In genomic region chr2:147369561-147369960, GRCm38 (mm10) we compare ENCODE assay signal across 28 mouse cellular contexts. TPM values are rescaled to one million over a fixed set of nuclear protein-coding genes. Genes with fewer than 3 reads are reported as not detected.
DNase-seq lines count a peak whose midpoint lies in the region; ATAC-seq lines count a peak whose summit lies in the region.
"Had no signal": no experiment of that assay in that cellular context is flagged by ENCODE, and none has a peak within 500 bp of the region (broad histone marks: within the 10 kb centered on the region; RNA-seq: fewer than 3 reads in every experiment).

No protein-coding gene starts in this region.

- H3K4me3 ChIP-seq in heart, embryonic 16.5 days (ENCODE audit: low read length) = no peak overlapping the region
- H3K4me3 ChIP-seq in midbrain, embryonic 11.5 days (ENCODE audit: low read depth, low read length) = no peak overlapping the region
- no peak overlapping the region for H3K4me3 ChIP-seq in midbrain, embryonic 16.5 days (ENCODE audit: low read depth, low read length)
- no peak overlapping the region for H3K4me3 ChIP-seq in embryonic facial prominence, embryonic 10.5 days
- peak overlapping the region; percentile 1; the same call in 1 of the 2 replicates for H3K4me3 ChIP-seq in neural tube, embryonic 13.5 days
- H3K4me3 ChIP-seq: embryonic facial prominence, embryonic 12.5 days; heart, embryonic 13.5 days; kidney, embryonic 15.5 days; limb, embryonic 13.5 days; liver, embryonic 13.5 days; midbrain, embryonic 12.5 days had no signal

- ATAC-seq in heart, embryonic 16.5 days (replicated peaks; ENCODE audit: extremely low read depth, insufficient read depth, low FRiP score) = no peak
- ATAC-seq in midbrain, embryonic 11.5 days (ENCODE audit: low FRiP score) = no peak
- ATAC-seq in midbrain, embryonic 16.5 days = no peak
- ATAC-seq in neural tube, embryonic 13.5 days (ENCODE audit: low read depth) = no peak
- ATAC-seq: forebrain, embryonic 16.5 days; intestine, embryonic 16.5 days; Patski had no signal

- H3K36me3 ChIP-seq in heart, embryonic 16.5 days (ENCODE audit: control insufficient read depth, insufficient read depth) = no peaks in the 10 kb centered on the region
- no peaks in the 10 kb centered on the region for H3K36me3 ChIP-seq in midbrain, embryonic 11.5 days (ENCODE audit: control insufficient read depth, insufficient read depth, low read length)
- H3K36me3 ChIP-seq in midbrain, embryonic 16.5 days (ENCODE audit: control insufficient read depth, insufficient read depth, low read length) = no peaks in the 10 kb centered on the region
- no peaks in the 10 kb centered on the region for H3K36me3 ChIP-seq in embryonic facial prominence, embryonic 10.5 days (replicated peaks)
- H3K36me3 ChIP-seq in neural tube, embryonic 13.5 days = no peaks in the 10 kb centered on the region
- H3K36me3 ChIP-seq: embryonic facial prominence, embryonic 12.5 days; heart, embryonic 13.5 days; kidney, embryonic 15.5 days; limb, embryonic 13.5 days; liver, embryonic 13.5 days; midbrain, embryonic 12.5 days had no signal

- intact Hi-C loops in heart, postnatal 25 days (cut with DNase I) = loop anchor here (10.0 kb wide), 1 partner anchor 665 kb away; no protein-coding TSS in a partner anchor

- peak overlapping the region; percentile 21; the same call in 1 of the 2 replicates for H3K4me2 ChIP-seq in heart, embryonic 16.5 days (ENCODE audit: low read depth, low read length)
- H3K4me2 ChIP-seq in midbrain, embryonic 11.5 days = no peak overlapping the region
- H3K4me2 ChIP-seq in midbrain, embryonic 16.5 days (ENCODE audit: low read length) = no peak overlapping the region
- no peak overlapping the region for H3K4me2 ChIP-seq in neural tube, embryonic 13.5 days
- H3K4me2 ChIP-seq: embryonic facial prominence, embryonic 12.5 days; heart, embryonic 13.5 days; hindbrain, embryonic 14.5 days; kidney, embryonic 15.5 days; limb, embryonic 13.5 days; liver, embryonic 13.5 days; lung, embryonic 14.5 days; midbrain, embryonic 12.5 days had no signal

- WGBS in heart, embryonic 16.5 days = 4% methylated on average over 9 of the region's 9 CpGs
- WGBS in midbrain, embryonic 11.5 days = under 1% methylated on average over 9 of the region's 9 CpGs
- WGBS in midbrain, embryonic 16.5 days = 3% methylated on average over 9 of the region's 9 CpGs
- 1% methylated on average over 9 of the region's 9 CpGs for WGBS in embryonic facial prominence, embryonic 10.5 days
- WGBS in neural tube, embryonic 13.5 days = 2% methylated on average over 9 of the region's 9 CpGs

- peaks cover 89% of the 10 kb centered on the region for H3K27me3 ChIP-seq in heart, embryonic 16.5 days (ENCODE audit: control insufficient read depth, insufficient read depth, low read length)
- peaks cover 92% of the 10 kb centered on the region for H3K27me3 ChIP-seq in midbrain, embryonic 11.5 days (ENCODE audit: control insufficient read depth, insufficient read depth, low read length)
- H3K27me3 ChIP-seq in midbrain, embryonic 16.5 days (ENCODE audit: control insufficient read depth, insufficient read depth, low read depth, low read length) = peaks cover 76% of the 10 kb centered on the region
- peaks cover 96% of the 10 kb centered on the region for H3K27me3 ChIP-seq in embryonic facial prominence, embryonic 10.5 days (replicated peaks; ENCODE audit: low read depth, poor library complexity, severe bottlenecking)
- H3K27me3 ChIP-seq in neural tube, embryonic 13.5 days = peaks cover 93% of the 10 kb centered on the region

- no peak overlapping the region for H3K9ac ChIP-seq in heart, embryonic 16.5 days (ENCODE audit: low read length)
- H3K9ac ChIP-seq in midbrain, embryonic 11.5 days (ENCODE audit: low read length) = no peak overlapping the region
- no peak overlapping the region for H3K9ac ChIP-seq in midbrain, embryonic 16.5 days (ENCODE audit: low read depth, low read length)
- H3K9ac ChIP-seq in neural tube, embryonic 13.5 days = no peak overlapping the region
- H3K9ac ChIP-seq: embryonic facial prominence, embryonic 12.5 days; heart, embryonic 13.5 days; hindbrain, embryonic 14.5 days; kidney, embryonic 15.5 days; limb, embryonic 13.5 days; liver, embryonic 13.5 days; lung, embryonic 14.5 days; midbrain, embryonic 12.5 days had no signal

- peaks cover 9% of the 10 kb centered on the region for H3K4me1 ChIP-seq in heart, embryonic 16.5 days (ENCODE audit: control insufficient read depth, insufficient read depth, low read length)
- peaks cover 11% of the 10 kb centered on the region for H3K4me1 ChIP-seq in midbrain, embryonic 11.5 days (ENCODE audit: control insufficient read depth, insufficient read depth, low read length)
- peaks cover 6% of the 10 kb centered on the region; the same call in 1 of the 2 replicates for H3K4me1 ChIP-seq in midbrain, embryonic 16.5 days (ENCODE audit: control insufficient read depth, insufficient read depth, low read length)
- peaks cover 26% of the 10 kb centered on the region for H3K4me1 ChIP-seq in embryonic facial prominence, embryonic 10.5 days
- peaks cover 15% of the 10 kb centered on the region for H3K4me1 ChIP-seq in neural tube, embryonic 13.5 days (replicated peaks)
- H3K4me1 ChIP-seq: liver, embryonic 13.5 days had no signal

- DNase-seq in heart, postnatal 25 days (ENCODE audit: low spot score) = no peak
- DNase-seq in midbrain, embryonic 11.5 days (ENCODE audit: low spot score, missing footprints) = peak; percentile 94
- peak; percentile 27 for DNase-seq in embryonic facial prominence, embryonic 10.5 days (ENCODE audit: low spot score)
- no peak for DNase-seq in adrenal gland, adult (ENCODE audit: inconsistent age in 2 of 2, low spot score in 1 of 2)
- DNase-seq: adrenal gland, postnatal 36 days; cerebellum, adult 11-12 months; cerebellum, postnatal 25 days; kidney, postnatal 4 days; liver, embryonic 13.5 days; lung, embryonic 14.5 days; lung, postnatal 36 days; thymus, postnatal 14 days had no signal

- no peaks in the 10 kb centered on the region; the same call in 1 of the 2 replicates for H3K9me3 ChIP-seq in heart, embryonic 16.5 days (replicated peaks; ENCODE audit: control insufficient read depth, low read length)
- H3K9me3 ChIP-seq in midbrain, embryonic 11.5 days (ENCODE audit: control insufficient read depth, low read length) = no peaks in the 10 kb centered on the region
- H3K9me3 ChIP-seq in midbrain, embryonic 16.5 days (replicated peaks; ENCODE audit: control insufficient read depth, low read length, poor library complexity, severe bottlenecking) = no peaks in the 10 kb centered on the region
- no peaks in the 10 kb centered on the region for H3K9me3 ChIP-seq in embryonic facial prominence, embryonic 10.5 days
- no peaks in the 10 kb centered on the region for H3K9me3 ChIP-seq in neural tube, embryonic 13.5 days
- H3K9me3 ChIP-seq: embryonic facial prominence, embryonic 12.5 days; heart, embryonic 13.5 days; kidney, embryonic 15.5 days; limb, embryonic 13.5 days; liver, embryonic 13.5 days; midbrain, embryonic 12.5 days had no signal

- no peak overlapping the region for H3K27ac ChIP-seq in heart, embryonic 16.5 days (ENCODE audit: low read length)
- H3K27ac ChIP-seq in midbrain, embryonic 11.5 days (ENCODE audit: low read depth, low read length) = no peak overlapping the region
- H3K27ac ChIP-seq in midbrain, embryonic 16.5 days (ENCODE audit: low read length) = no peak overlapping the region
- H3K27ac ChIP-seq in embryonic facial prominence, embryonic 10.5 days (replicated peaks) = no peak overlapping the region
- no peak overlapping the region for H3K27ac ChIP-seq in neural tube, embryonic 13.5 days (replicated peaks)
- H3K27ac ChIP-seq: embryonic facial prominence, embryonic 12.5 days; heart, embryonic 13.5 days; hindbrain, embryonic 14.5 days; kidney, embryonic 15.5 days; limb, embryonic 13.5 days; liver, embryonic 13.5 days; midbrain, embryonic 12.5 days had no signal

RNA-seq across cellular contexts. Expression of gene Pax1, which starts 7.8 kb away (rescaled TPM):
- 6.6 and 10.1 TPM in 2 replicates for polyA plus RNA-seq in heart, embryonic 16.5 days (2015; fragmentation: Nextera tagmentation; extraction: Ambion mirVana)
- total RNA-seq in heart, postnatal 25 days (2021) = not detected
- polyA plus RNA-seq in midbrain, embryonic 11.5 days (2014; fragmentation: Nextera tagmentation; extraction: Ambion mirVana) = 0.10 and 0.33 TPM in 2 replicates
- polyA plus RNA-seq in midbrain, embryonic 16.5 days (2015; fragmentation: Nextera tagmentation; extraction: Ambion mirVana) = not detected in 2 replicates
- polyA plus RNA-seq in embryonic facial prominence, embryonic 10.5 days (2016; fragmentation: Nextera tagmentation; extraction: Ambion mirVana) = 0.93 and 2.3 TPM in 2 replicates
- polyA plus RNA-seq in neural tube, embryonic 13.5 days (2015; fragmentation: Nextera tagmentation; extraction: Ambion mirVana) = 1.7 and 9.6 TPM in 2 replicates
- total RNA-seq: adrenal gland, postnatal 36 days; gastrocnemius, adult 18-20 months; layer of hippocampus, postnatal 10 days had no signal
- polyA plus RNA-seq: C2C12; forebrain, embryonic 16.5 days; hindbrain, embryonic 14.5 days; intestine, embryonic 16.5 days; liver, embryonic 13.5 days; Patski; small intestine, adult 2 months had no signal

Comparison
In these comparisons a context has a peak if more than half of its experiments do, and no peak if none do; other contexts are left out.
1. DNase-seq: peak in midbrain, embryonic 11.5 days (single experiment) and embryonic facial prominence, embryonic 10.5 days (single experiment); none in heart, postnatal 25 days (single experiment) and adrenal gland, adult (0 of 2).